Mouse (Mus musculus) lung, embryonic 15.5 days (tissue): ENCODE results near the gene Il31. TPM values are rescaled to one million over a fixed set of nuclear protein-coding genes. Genes with fewer than 3 reads are reported as not detected.

Experiments used
- ATAC-seq: fragments of 200-750 bp; cut with Nextera tagmentation; 2 replicates; pipeline ENCODE4 v1.8.0; 2017; ENCODE audit warnings: moderate number of reproducible peaks, borderline replicate concordance; ENCODE audit not compliant: low FRiP score, low TSS enrichment; ENCODE audit errors: extremely low read depth
- H3K27ac ChIP-seq: fragments of 300-500 bp; sonication (generic); 2 replicates; pipeline ENCODE4 v1.5.1; 2015; ENCODE audit warnings: moderate library complexity, mild to moderate bottlenecking, inconsistent platforms
- H3K27me3 ChIP-seq: fragments of 300-500 bp; sonication (generic); 2 replicates; pipeline ENCODE4 v1.6.1; 2015; ENCODE audit warnings: inconsistent platforms
- H3K36me3 ChIP-seq: fragments of 300-500 bp; sonication (generic); 2 replicates; pipeline ENCODE4 v1.6.1; 2015; ENCODE audit warnings: inconsistent platforms
- H3K4me1 ChIP-seq: fragments of 300-500 bp; sonication (generic); 2 replicates; pipeline ENCODE4 v1.6.1; 2015; ENCODE audit warnings: inconsistent platforms
- H3K4me2 ChIP-seq: fragments of 300-500 bp; sonication (generic); 2 replicates; pipeline ENCODE4 v1.6.1; 2015; ENCODE audit warnings: inconsistent platforms, mild to moderate bottlenecking, moderate library complexity
- H3K4me3 ChIP-seq: fragments of 300-500 bp; sonication (generic); 2 replicates; pipeline ENCODE4 v1.5.1; 2015; ENCODE audit warnings: mild to moderate bottlenecking, inconsistent platforms
- H3K9ac ChIP-seq: fragments of 300-500 bp; sonication (generic); 2 replicates; pipeline ENCODE4 v1.6.1; 2015; ENCODE audit warnings: inconsistent platforms
- H3K9me3 ChIP-seq: fragments of 300-500 bp; sonication (generic); 2 replicates; pipeline ENCODE4 v1.6.1; 2016; ENCODE audit warnings: inconsistent platforms
- WGBS: fragments of 180-500 bp; shearing (Covaris S2); methylation state at CpG from one replicate; pipeline ENCODE4 v1.1.7; 2015; 5-methylcytosine and 5-hydroxymethylcytosine counted together
- polyA plus RNA-seq: library from polyadenylated mRNA; unstranded; fragments of >200 nt; fragmentation: Nextera tagmentation; extraction: Ambion mirVana; gene quantifications from 2 replicates; pipeline ENCODE4 v1.2.1, GENCODE M21; 2015

Il31 gene
- polyA plus RNA-seq, 1 experiment from 2014 or later, result not detected

- H3K4me2 ChIP-seq, result peak overlapping the region; percentile 49
- peak overlapping the region; percentile 16; the same call in 1 of the 2 replicates for H3K4me3 ChIP-seq
- WGBS, result 6% methylated on average over 10 of the region's 10 CpGs
- ATAC-seq, result no peak
- peaks cover 4% of the 10 kb centered on the region; the same call in 1 of the 2 replicates for H3K4me1 ChIP-seq
- no peak overlapping the region for H3K27ac ChIP-seq
- H3K36me3 ChIP-seq, result no peaks in the 10 kb centered on the region
- H3K27me3 ChIP-seq, result no peaks in the 10 kb centered on the region
- no peaks in the 10 kb centered on the region for H3K9me3 ChIP-seq
- no peak overlapping the region for H3K9ac ChIP-seq
Measured at GRCm38 (mm10) chr5:123470784-123471400, 18.4 kb downstream of the Il31 start.

GRCm38 (mm10) chr5:123464638-123465037, 24.7 kb downstream of the Il31 start:
- Histone ChIP-seq H3K9me3 (no peaks in the 10 kb centered on the region), H3K9ac (no peak overlapping the region), H3K36me3 (no peaks in the 10 kb centered on the region), H3K27ac (no peak overlapping the region), H3K4me1 (no peaks in the 10 kb centered on the region), H3K27me3 (no peaks in the 10 kb centered on the region), H3K4me3 (no peak overlapping the region), H3K4me2 (no peak overlapping the region)
- 88% methylated on average over 1 of the region's 1 CpGs for WGBS
- no peak for ATAC-seq

GRCm38 (mm10) chr5:123461420-123461819, 27.9 kb downstream of the Il31 start:
- H3K9me3 ChIP-seq, result no peaks in the 10 kb centered on the region
- ATAC-seq, result no peak
- 39% methylated on average over 5 of the region's 5 CpGs for WGBS

GRCm38 (mm10) chr5:123451886-123452285, 37.4 kb downstream of the Il31 start:
- H3K4me1 ChIP-seq, result no peaks in the 10 kb centered on the region
- H3K27ac ChIP-seq, result no peak overlapping the region
- no peaks in the 10 kb centered on the region for H3K27me3 ChIP-seq
- H3K9ac ChIP-seq, result no peak overlapping the region
- ATAC-seq, result no peak
- H3K4me2 ChIP-seq, result no peak overlapping the region
- H3K36me3 ChIP-seq, result peaks cover 74% of the 10 kb centered on the region
- H3K4me3 ChIP-seq, result no peak overlapping the region
- 91% methylated on average over 7 of the region's 7 CpGs for WGBS
- H3K9me3 ChIP-seq, result no peaks in the 10 kb centered on the region

More at GRCm38 (mm10) chr5:123461420-123461819, 27.9 kb downstream of the Il31 start:
- Histone ChIP-seq H3K9ac (no peak overlapping the region), H3K4me3 (no peak overlapping the region), H3K27ac (no peak overlapping the region), H3K4me1 (no peaks in the 10 kb centered on the region), H3K27me3 (no peaks in the 10 kb centered on the region), H3K4me2 (no peak overlapping the region), H3K36me3 (no peaks in the 10 kb centered on the region)

- WGBS, result 90% methylated on average over 5 of the region's 5 CpGs
- Histone ChIP-seq H3K27me3 (no peaks in the 10 kb centered on the region), H3K9me3 (no peaks in the 10 kb centered on the region), H3K4me1 (no peaks in the 10 kb centered on the region), H3K4me2 (no peak overlapping the region), H3K27ac (no peak overlapping the region), H3K36me3 (peaks cover 59% of the 10 kb centered on the region), H3K4me3 (no peak overlapping the region), H3K9ac (no peak overlapping the region)
- no peak for ATAC-seq
Measured at GRCm38 (mm10) chr5:123444849-123445334, 44.4 kb downstream of the Il31 start.

GRCm38 (mm10) chr5:123444069-123444468, 45.2 kb downstream of the Il31 start:
- 45% methylated on average over 4 of the region's 4 CpGs for WGBS
- Histone ChIP-seq H3K9ac (no peak overlapping the region), H3K9me3 (no peaks in the 10 kb centered on the region), H3K4me2 (no peak overlapping the region), H3K36me3 (peaks cover 51% of the 10 kb centered on the region), H3K4me3 (no peak overlapping the region), H3K4me1 (no peaks in the 10 kb centered on the region), H3K27me3 (no peaks in the 10 kb centered on the region), H3K27ac (no peak overlapping the region)
- ATAC-seq, result no peak

- Histone ChIP-seq H3K4me1 (no peaks in the 10 kb centered on the region), H3K9me3 (no peaks in the 10 kb centered on the region), H3K9ac (no peak overlapping the region), H3K4me3 (no peak overlapping the region), H3K27me3 (no peaks in the 10 kb centered on the region), H3K36me3 (peaks cover 38% of the 10 kb centered on the region), H3K27ac (no peak overlapping the region), H3K4me2 (no peak overlapping the region)
- whole genome bisulfite sequencing, result 92% methylated on average over 3 of the region's 3 CpGs
- no peak for ATAC-seq
Measured at GRCm38 (mm10) chr5:123442283-123442682, 47.0 kb downstream of the Il31 start.

GRCm38 (mm10) chr5:123440664-123441063, 48.6 kb downstream of the Il31 start:
- H3K4me1 ChIP-seq, result peaks cover 11% of the 10 kb centered on the region
- WGBS, result 71% methylated on average over 4 of the region's 4 CpGs
- no peak overlapping the region for H3K9ac ChIP-seq
- no peak overlapping the region for H3K27ac ChIP-seq
- H3K4me2 ChIP-seq, result no peak overlapping the region
- no peak for ATAC-seq
- no peaks in the 10 kb centered on the region for H3K27me3 ChIP-seq
- no peaks in the 10 kb centered on the region for H3K9me3 ChIP-seq
- H3K36me3 ChIP-seq, result peaks cover 25% of the 10 kb centered on the region
- H3K4me3 ChIP-seq, result no peak overlapping the region

GRCm38 (mm10) chr5:123439941-123440340, 49.3 kb downstream of the Il31 start:
- no peak for ATAC-seq
- Histone ChIP-seq H3K9ac (no peak overlapping the region), H3K4me2 (no peak overlapping the region), H3K4me3 (no peak overlapping the region), H3K4me1 (peaks cover 12% of the 10 kb centered on the region), H3K27me3 (no peaks in the 10 kb centered on the region), H3K27ac (no peak overlapping the region), H3K36me3 (peaks cover 20% of the 10 kb centered on the region), H3K9me3 (no peaks in the 10 kb centered on the region)
- WGBS, result 78% methylated on average over 4 of the region's 4 CpGs

- Histone ChIP-seq H3K9ac (no peak overlapping the region), H3K4me3 (no peak overlapping the region), H3K27ac (no peak overlapping the region), H3K27me3 (no peaks in the 10 kb centered on the region), H3K9me3 (no peaks in the 10 kb centered on the region), H3K36me3 (peaks cover 15% of the 10 kb centered on the region), H3K4me1 (peaks cover 14% of the 10 kb centered on the region), H3K4me2 (no peak overlapping the region)
- ATAC-seq, result no peak
- 82% methylated on average over 1 of the region's 1 CpGs for WGBS
Measured at GRCm38 (mm10) chr5:123439312-123439711, 50.0 kb downstream of the Il31 start.

- Histone ChIP-seq H3K9ac (no peak overlapping the region), H3K9me3 (no peaks in the 10 kb centered on the region), H3K4me1 (peaks cover 21% of the 10 kb centered on the region), H3K4me2 (no peak overlapping the region), H3K4me3 (no peak overlapping the region), H3K36me3 (peaks cover 12% of the 10 kb centered on the region), H3K27ac (no peak overlapping the region), H3K27me3 (no peaks in the 10 kb centered on the region)
- no peak for ATAC-seq
- WGBS, result 74% methylated on average over 3 of the region's 3 CpGs
Measured at GRCm38 (mm10) chr5:123438381-123438780, 50.9 kb downstream of the Il31 start.

- H3K4me2 ChIP-seq, result no peak overlapping the region
- no peak overlapping the region for H3K27ac ChIP-seq
- peaks cover 34% of the 10 kb centered on the region for H3K4me1 ChIP-seq
- no peak overlapping the region for H3K9ac ChIP-seq
- ATAC-seq, result no peak
- no peak overlapping the region for H3K4me3 ChIP-seq
- H3K36me3 ChIP-seq, result peaks cover 5% of the 10 kb centered on the region; the same call in 1 of the 2 replicates
- 34% methylated on average over 4 of the region's 4 CpGs for WGBS
- H3K9me3 ChIP-seq, result no peaks in the 10 kb centered on the region
- no peaks in the 10 kb centered on the region for H3K27me3 ChIP-seq
Measured at GRCm38 (mm10) chr5:123436780-123437175, 52.5 kb downstream of the Il31 start.
